Comparison of ENCODE assay signal across 18 mouse cellular contexts in genomic region chr12:101821596-101821995, GRCm38 (mm10). TPM values are rescaled to one million over a fixed set of nuclear protein-coding genes. Genes with fewer than 3 reads are reported as not detected.
"Had no signal": no experiment of that assay in that cellular context is flagged by ENCODE, and none has a peak within 500 bp of the region (broad histone marks: within the 10 kb centered on the region; RNA-seq: fewer than 3 reads in every experiment).

No protein-coding gene starts in this region.

- H3K9me3 ChIP-seq: limb, embryonic 10.5 days; liver, embryonic 12.5 days; lung, embryonic 15.5 days; midbrain, embryonic 15.5 days; neural tube, embryonic 12.5 days had no signal

- H3K27me3 ChIP-seq: lung, embryonic 15.5 days had no signal

- H3K27ac ChIP-seq: kidney, postnatal 0 days; layer of hippocampus, adult 2 months; limb, embryonic 10.5 days; liver, embryonic 12.5 days; lung, embryonic 15.5 days; macrophage; midbrain, embryonic 15.5 days; neural tube, embryonic 12.5 days; stomach, postnatal 0 days had no signal

- DNase-seq: kidney, adult 8-10 months; kidney, postnatal 4 days; liver, postnatal 0 days; lung, postnatal 14 days; thymus, adult 2 months; thymus, postnatal 25 days had no signal

- H3K9ac ChIP-seq: liver, embryonic 12.5 days; liver, postnatal 0 days; lung, embryonic 15.5 days; midbrain, embryonic 15.5 days; neural tube, embryonic 12.5 days had no signal

- H3K4me2 ChIP-seq: liver, embryonic 12.5 days; lung, embryonic 15.5 days; midbrain, embryonic 11.5 days; midbrain, embryonic 15.5 days; neural tube, embryonic 12.5 days had no signal

- ATAC-seq: liver, embryonic 12.5 days; liver, postnatal 0 days; midbrain, embryonic 15.5 days had no signal

- H3K4me3 ChIP-seq: layer of hippocampus, adult 2 months; limb, embryonic 10.5 days; liver, embryonic 12.5 days; lung, embryonic 15.5 days; midbrain, embryonic 15.5 days; neural tube, embryonic 12.5 days had no signal

- H3K36me3 ChIP-seq: limb, embryonic 10.5 days; liver, embryonic 12.5 days; lung, embryonic 15.5 days; midbrain, embryonic 15.5 days; neural tube, embryonic 12.5 days had no signal

RNA-seq across cellular contexts. Expression of gene Fbln5, which starts 2.7 kb away (rescaled TPM):
- total RNA-seq: monocyte, adult 5-6 weeks; neutrophil, adult 5-6 weeks had no signal
